Mouse (Mus musculus) heart, postnatal 0 days (tissue): ENCODE measurements around the gene Tgfbr3l. TPM values are rescaled to one million over a fixed set of nuclear protein-coding genes. Genes with fewer than 3 reads are reported as not detected.

Source experiments
- ATAC-seq: fragments of 200-750 bp; cut with Nextera tagmentation; 2 replicates; pipeline ENCODE4 v1.8.0; 2017; ENCODE audit warnings: low read depth, moderate number of reproducible peaks, moderate library complexity; ENCODE audit not compliant: insufficient read depth
- DNase-seq: peaks from one replicate; pipeline ENCODE4 v3.0.0-alpha.2; 2016; ENCODE audit warnings: low spot score
- H3K27ac ChIP-seq: fragments of 300-500 bp; sonication (generic); 2 replicates; pipeline ENCODE4 v1.5.1; 2014; ENCODE audit warnings: low read depth, mild to moderate bottlenecking
- H3K27me3 ChIP-seq: fragments of 300-500 bp; sonication (generic); 2 replicates; pipeline ENCODE4 v1.6.1; 2014; ENCODE audit warnings: low read length, mixed read lengths; ENCODE audit not compliant: control insufficient read depth, insufficient read depth
- H3K36me3 ChIP-seq: fragments of 300-500 bp; sonication (generic); replicated peaks from 2 replicates; pipeline ENCODE4 v1.6.1; 2014; ENCODE audit warnings: low read length, mixed read lengths; ENCODE audit not compliant: control insufficient read depth, insufficient read depth
- H3K4me1 ChIP-seq: fragments of 300-500 bp; sonication (generic); 2 replicates; pipeline ENCODE4 v1.6.1; 2014; ENCODE audit warnings: antibody characterized with exemption; ENCODE audit not compliant: control insufficient read depth, insufficient read depth
- H3K4me2 ChIP-seq: fragments of 300-500 bp; sonication (generic); 2 replicates; pipeline ENCODE4 v1.6.1; 2014; ENCODE audit warnings: low read depth, mild to moderate bottlenecking, low read length, moderate library complexity
- H3K4me3 ChIP-seq: fragments of 300-500 bp; sonication (generic); 2 replicates; pipeline ENCODE4 v1.5.1; 2014; ENCODE audit warnings: low read depth, low read length
- H3K9ac ChIP-seq: fragments of 300-500 bp; sonication (generic); replicated peaks from 2 replicates; pipeline ENCODE4 v1.6.1; 2014; ENCODE audit warnings: low read depth, low read length, mixed read lengths
- H3K9me3 ChIP-seq: fragments of 300-500 bp; sonication (generic); replicated peaks from 2 replicates; pipeline ENCODE4 v1.6.1; 2016; ENCODE audit warnings: low read length; ENCODE audit not compliant: control insufficient read depth
- CTCF ChIP-seq: IDR thresholded peaks from 2 replicates; pipeline ENCODE4 v1.5.1; 2016; ENCODE audit warnings: antibody characterized with exemption, control low read depth, low read depth
- EP300 ChIP-seq: IDR thresholded peaks from 2 replicates; pipeline ENCODE4 v1.6.1; 2016; ENCODE audit warnings: antibody characterized with exemption, low read depth
- WGBS: fragments of 180-500 bp; shearing (Covaris S2); extraction: QIAGEN DNeasy Blood & Tissue Kit; methylation state at CpG from one replicate; pipeline ENCODE4 v1.1.7; 2014; 5-methylcytosine and 5-hydroxymethylcytosine counted together
- polyA plus RNA-seq: library from polyadenylated mRNA; unstranded; fragments of >200 nt; fragmentation: Nextera tagmentation; extraction: Ambion mirVana; gene quantifications from 2 replicates; pipeline ENCODE4 v1.2.1, GENCODE M21; 2015
- total RNA-seq: library from RNA; depleted of rRNA; stranded (reverse); fragments of >200 nt; gene quantifications from 2 replicates; pipeline ENCODE4 v1.2.3, GENCODE M21; 2014; ENCODE audit warnings: low replicate concordance

Tgfbr3l gene
- total and polyA plus RNA-seq, 2 experiments from 2014 or later = 2.7 to 3.9 TPM

- H3K36me3 ChIP-seq = peaks cover 87% of the 10 kb centered on the region
- 82% methylated on average over 8 of the region's 8 CpGs for WGBS
- no peak for TF ChIP-seq EP300
- TF ChIP-seq CTCF = no peak
These were observed 15.2 kb downstream of the Tgfbr3l start for GRCm38 (mm10) chr8:4263105-4263791.

GRCm38 (mm10) chr8:4265160-4265914, 17.3 kb downstream of the Tgfbr3l start:
- no peak overlapping the region for H3K9ac ChIP-seq
- no peaks in the 10 kb centered on the region for H3K27me3 ChIP-seq
- DNase-seq (no peak), ATAC-seq (no peak)
- H3K4me2 ChIP-seq = no peak overlapping the region
- no peak overlapping the region for H3K27ac ChIP-seq
- WGBS = 88% methylated on average over 15 of the region's 15 CpGs
- no peaks in the 10 kb centered on the region for H3K4me1 ChIP-seq
- TF ChIP-seq EP300 (no peak), CTCF (no peak)
- peaks cover 100% of the 10 kb centered on the region for H3K36me3 ChIP-seq
- no peak overlapping the region for H3K4me3 ChIP-seq
- H3K9me3 ChIP-seq = no peaks in the 10 kb centered on the region

More at GRCm38 (mm10) chr8:4263105-4263791, 15.2 kb downstream of the Tgfbr3l start:
- Histone ChIP-seq H3K4me3 (no peak overlapping the region), H3K4me1 (peaks cover 5% of the 10 kb centered on the region), H3K27ac (no peak overlapping the region), H3K4me2 (no peak overlapping the region), H3K27me3 (no peaks in the 10 kb centered on the region), H3K9ac (no peak overlapping the region), H3K9me3 (no peaks in the 10 kb centered on the region)
- ATAC-seq (no peak), DNase-seq (no peak)

GRCm38 (mm10) chr8:4267627-4268026, 19.6 kb downstream of the Tgfbr3l start:
- ATAC-seq (peak; percentile 71), DNase-seq (no peak)
- H3K9me3 ChIP-seq = no peaks in the 10 kb centered on the region
- H3K4me3 ChIP-seq = no peak overlapping the region
- H3K9ac ChIP-seq = no peak overlapping the region
- H3K36me3 ChIP-seq = peaks cover 97% of the 10 kb centered on the region
- H3K4me2 ChIP-seq = no peak overlapping the region
- TF ChIP-seq CTCF = peak; percentile 43
- TF ChIP-seq EP300 = no peak
- WGBS = 75% methylated on average over 15 of the region's 15 CpGs
- no peaks in the 10 kb centered on the region for H3K4me1 ChIP-seq
- no peak overlapping the region for H3K27ac ChIP-seq
- no peaks in the 10 kb centered on the region for H3K27me3 ChIP-seq

- Histone ChIP-seq H3K4me2 (no peak overlapping the region), H3K27me3 (no peaks in the 10 kb centered on the region), H3K27ac (no peak overlapping the region), H3K36me3 (peaks cover 91% of the 10 kb centered on the region), H3K4me1 (peaks cover 1% of the 10 kb centered on the region; the same call in 1 of the 2 replicates), H3K9ac (no peak overlapping the region), H3K4me3 (no peak overlapping the region), H3K9me3 (no peaks in the 10 kb centered on the region)
- WGBS = 86% methylated on average over 6 of the region's 6 CpGs
- no peak for ATAC-seq
- no peak for DNase-seq
- TF ChIP-seq EP300 (no peak), CTCF (no peak)
These were observed 21.6 kb downstream of the Tgfbr3l start for GRCm38 (mm10) chr8:4269609-4270008.

GRCm38 (mm10) chr8:4275275-4276110, 27.5 kb downstream of the Tgfbr3l start, which contains the start of gene Timm44:
TSS of gene Timm44 (minus strand) at chr8:4275913.
- WGBS = under 1% methylated on average over 39 of the region's 39 CpGs
- TF ChIP-seq EP300 (no peak), CTCF (no peak)

More at GRCm38 (mm10) chr8:4275275-4276110, 27.5 kb downstream of the Tgfbr3l start, which contains the start of gene Timm44:
- peaks cover 32% of the 10 kb centered on the region for H3K36me3 ChIP-seq
- peak within 1 kb of the TSS; percentile 81 for H3K9ac ChIP-seq
- ATAC-seq (peak; percentile 99), DNase-seq (peak; percentile 95)
- H3K4me1 ChIP-seq = peaks cover 5% of the 10 kb centered on the region
- peak within 1 kb of the TSS; percentile 77 for H3K4me2 ChIP-seq
- H3K4me3 ChIP-seq = peak within 1 kb of the TSS; percentile 86
- H3K9me3 ChIP-seq = no peaks in the 10 kb centered on the region
- no peaks in the 10 kb centered on the region for H3K27me3 ChIP-seq
- H3K27ac ChIP-seq = peak within 1 kb of the TSS; percentile 81
